Mouse (Mus musculus) olfactory bulb, adult 2 months (tissue): ENCODE results near the gene Zc3h12d.

ENCODE experiments used
- CTCF ChIP-seq: fragments of 200-500 bp; IDR thresholded peaks from 2 replicates; pipeline ENCODE4 v1.5.1; 2012; ENCODE audit warnings: low read depth, mild to moderate bottlenecking, low read length, moderate library complexity; ENCODE audit not compliant: insufficient read depth
- POLR2A ChIP-seq: fragments of 200-500 bp; IDR thresholded peaks from 2 replicates; pipeline ENCODE4 v1.6.1; 2012; ENCODE audit warnings: mild to moderate bottlenecking, low read depth, low read length, moderate library complexity; ENCODE audit not compliant: insufficient read depth

- no peak for TF ChIP-seq CTCF
- no peak for TF ChIP-seq POLR2A
These were observed 2.5 kb downstream of the Zc3h12d start for GRCm38 (mm10) chr10:7834671-7835225.
